Mouse (Mus musculus) heart, adult 9 months (tissue): ENCODE data around the gene Abcg8.

Experiments
- DNase-seq, 2 experiments: peaks; one replicate each; pipeline ENCODE4 v3.0.0; 2022; ENCODE audit warnings: low spot score in 2 of 2

Abcg8 gene

GRCm38 (mm10) chr17:84675951-84676366 is at the start of gene Abcg8:
TSS of gene Abcg8 (plus strand) at chr17:84676302.
- peak in 1 of 2 experiments; percentile 4 for DNase-seq

GRCm38 (mm10) chr17:84626857-84627305 is 49.2 kb upstream of the Abcg8 start:
- DNase-seq, result no peak

DNA sequence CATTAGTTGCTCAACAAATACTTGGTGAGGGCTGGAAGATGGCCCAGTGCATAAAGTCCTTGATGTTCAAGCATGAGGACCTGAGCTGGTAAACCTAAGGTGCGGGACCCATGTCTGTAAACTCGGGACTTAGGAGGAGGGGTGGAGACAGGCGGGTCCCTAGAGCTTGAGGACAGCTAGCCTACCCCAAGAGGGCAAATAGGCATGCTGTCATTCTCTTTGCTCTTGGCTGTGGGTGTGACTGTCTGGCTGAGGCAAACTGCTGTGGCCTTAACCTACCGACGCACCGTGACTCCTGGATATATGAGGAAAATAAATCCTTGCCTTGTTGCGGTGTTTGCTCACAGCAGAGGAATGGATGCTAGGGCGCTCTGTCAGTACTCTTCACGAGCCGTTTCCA is 48.4 kb upstream of the Abcg8 start:
- no peak for DNase-seq

GRCm38 (mm10) chr17:84628611-84629010 is 47.5 kb upstream of the Abcg8 start:
- DNase-seq, result no peak

DNA sequence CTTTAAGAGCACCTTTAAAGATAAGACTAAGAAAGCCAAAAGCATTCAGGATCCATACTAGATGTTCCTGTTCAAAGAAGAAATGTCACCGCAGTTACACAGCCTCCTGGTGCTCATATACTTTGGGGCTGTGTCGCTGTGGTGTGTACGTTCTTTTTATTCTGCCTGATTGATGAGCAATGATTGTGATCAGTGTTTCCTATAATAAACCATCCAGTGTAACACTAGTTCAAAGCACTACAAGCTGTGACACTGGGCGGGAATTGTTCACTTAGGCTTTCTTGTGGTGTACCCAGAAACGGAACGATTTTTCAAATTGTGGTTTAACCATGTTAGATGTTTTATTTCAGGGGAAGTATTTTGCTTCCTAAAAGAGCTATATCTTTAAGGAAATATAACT is 44.3 kb upstream of the Abcg8 start:
- DNase-seq, result no peak

- no peak for DNase-seq
Observed at GRCm38 (mm10) chr17:84633443-84633842, 42.7 kb upstream of the Abcg8 start.

DNA sequence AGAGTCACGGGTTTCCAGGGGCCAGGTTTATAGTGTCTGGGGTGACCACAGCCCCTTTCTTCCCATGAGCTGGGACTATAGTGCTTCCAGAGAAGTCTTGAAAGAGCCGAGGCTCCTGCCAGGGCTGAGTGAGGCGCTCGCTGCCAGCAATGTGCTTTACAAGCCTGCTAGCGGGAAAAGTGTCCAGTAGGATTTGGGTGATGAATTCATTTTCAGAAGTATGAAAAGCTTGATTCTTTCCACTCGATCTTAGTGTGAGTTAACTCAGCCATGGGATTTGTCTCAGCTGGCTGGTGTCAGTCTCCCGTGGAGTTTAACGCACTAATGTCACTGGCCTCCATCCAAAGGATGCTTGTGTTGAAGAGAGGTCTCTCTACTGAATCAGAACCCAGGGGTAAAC is 39.8 kb upstream of the Abcg8 start:
- no peak for DNase-seq

DNA sequence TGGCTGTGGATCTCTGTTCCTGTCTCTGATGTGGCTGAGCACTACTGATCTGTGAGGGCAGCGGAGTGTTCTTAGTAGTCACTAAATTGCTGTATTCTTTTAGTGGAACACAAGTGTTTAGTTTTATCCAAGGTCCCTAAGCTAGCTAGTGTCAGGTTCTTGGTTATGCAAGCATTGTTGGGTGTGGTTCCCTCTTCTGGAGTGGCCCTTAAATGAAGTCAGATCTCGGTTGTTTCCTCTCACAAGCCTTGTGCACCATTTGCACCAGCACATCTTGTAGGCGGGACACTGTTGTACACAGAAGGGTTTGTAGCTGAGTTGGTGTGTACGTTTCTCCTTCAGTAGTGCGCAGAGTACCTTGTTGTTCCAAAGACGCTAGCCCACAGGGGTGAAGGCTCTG is 38.1 kb upstream of the Abcg8 start:
- no peak for DNase-seq

GRCm38 (mm10) chr17:84639796-84640378 is 36.2 kb upstream of the Abcg8 start:
- peak in 1 of 2 experiments; percentile 15 for DNase-seq

DNA sequence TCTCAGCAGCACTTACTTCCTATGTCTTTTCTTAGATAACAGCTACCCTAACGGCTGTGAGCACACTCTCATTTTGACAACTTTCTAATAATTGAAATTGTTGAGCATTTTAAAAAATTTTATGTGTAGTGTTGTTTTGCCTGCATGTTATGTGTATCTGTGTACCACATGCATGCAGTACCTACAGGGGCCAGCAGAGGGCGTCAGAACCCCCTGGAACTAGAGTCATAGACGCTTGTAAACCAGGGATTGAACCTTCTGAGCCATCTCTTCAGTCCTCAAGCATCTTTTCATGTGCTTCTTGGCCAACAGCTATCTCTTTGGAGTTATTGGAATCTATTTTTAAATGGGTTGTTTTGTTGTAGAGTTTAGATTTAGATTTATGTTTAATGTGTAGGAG is 34.2 kb upstream of the Abcg8 start:
- DNase-seq, result no peak

- DNase-seq, result no peak
Observed at GRCm38 (mm10) chr17:84642324-84642723, 33.8 kb upstream of the Abcg8 start.

- DNase-seq, result no peak
Observed at GRCm38 (mm10) chr17:84644292-84645050, 31.6 kb upstream of the Abcg8 start.

DNA sequence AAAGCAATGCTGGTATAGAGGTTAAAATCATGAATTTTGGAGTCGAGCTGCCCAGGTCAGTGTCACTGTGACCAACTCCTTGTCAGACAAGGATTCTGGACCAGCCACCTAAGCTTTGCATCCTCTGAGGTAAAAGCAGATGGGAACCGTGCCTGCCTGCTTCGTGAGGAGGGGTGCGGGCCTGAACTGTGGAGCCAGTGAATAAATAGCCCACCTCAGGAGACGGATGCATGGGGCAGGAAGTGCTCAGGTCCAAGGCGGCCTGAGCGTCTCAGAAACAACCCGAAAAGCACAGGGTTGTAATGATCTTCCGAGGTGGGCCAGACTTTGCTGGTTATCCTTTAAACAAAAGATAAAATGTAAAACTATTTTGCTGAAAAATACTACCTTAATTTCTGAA is 31.0 kb upstream of the Abcg8 start:
- no peak for DNase-seq

DNA sequence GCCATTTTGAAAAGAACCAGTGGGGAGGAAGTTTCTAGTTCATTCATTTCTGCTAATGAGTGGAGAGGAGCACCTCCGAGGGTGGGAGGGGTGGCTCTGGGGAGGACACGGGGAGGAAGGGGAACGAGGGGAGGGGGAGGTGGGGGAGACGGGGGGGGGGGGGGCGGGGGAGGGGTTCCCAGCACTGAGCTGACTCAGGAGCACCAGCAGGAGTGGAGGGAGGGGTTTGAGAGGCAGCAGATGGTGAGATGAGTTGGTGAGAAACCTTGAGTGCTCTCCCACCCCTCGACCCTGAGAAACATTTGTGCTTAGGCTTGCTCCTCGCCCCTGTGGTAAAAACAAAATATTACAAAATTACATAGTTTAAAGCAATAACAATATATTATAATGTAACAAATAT is 30.2 kb upstream of the Abcg8 start:
- DNase-seq, result no peak

- no peak for DNase-seq
Observed at GRCm38 (mm10) chr17:84646477-84646876, 29.6 kb upstream of the Abcg8 start.

GRCm38 (mm10) chr17:84647630-84648029 is 28.5 kb upstream of the Abcg8 start:
- no peak for DNase-seq

GRCm38 (mm10) chr17:84650302-84651017 is 25.6 kb upstream of the Abcg8 start:
- DNase-seq, result no peak

DNA sequence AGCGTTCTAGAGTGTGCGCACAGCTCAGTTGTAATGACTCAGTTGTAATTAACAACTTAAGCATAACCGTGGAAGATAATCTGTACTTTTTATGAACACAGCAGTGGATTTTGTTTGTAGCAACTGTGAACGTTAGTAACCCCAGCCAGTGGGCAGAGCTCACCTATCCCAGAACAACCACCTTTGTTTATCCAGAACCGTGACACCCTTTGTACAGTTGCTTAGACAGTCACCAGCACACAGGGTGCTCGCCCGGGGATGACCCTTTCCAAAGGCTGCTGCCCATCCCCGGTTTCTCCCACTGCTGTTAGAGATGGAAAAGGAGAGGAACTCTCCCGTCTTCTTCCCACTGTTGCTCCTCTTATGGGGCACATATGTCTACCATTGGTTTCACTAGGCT is 22.6 kb upstream of the Abcg8 start:
- DNase-seq, result no peak

- no peak for DNase-seq
Observed at GRCm38 (mm10) chr17:84656205-84656604, 19.9 kb upstream of the Abcg8 start.

DNA sequence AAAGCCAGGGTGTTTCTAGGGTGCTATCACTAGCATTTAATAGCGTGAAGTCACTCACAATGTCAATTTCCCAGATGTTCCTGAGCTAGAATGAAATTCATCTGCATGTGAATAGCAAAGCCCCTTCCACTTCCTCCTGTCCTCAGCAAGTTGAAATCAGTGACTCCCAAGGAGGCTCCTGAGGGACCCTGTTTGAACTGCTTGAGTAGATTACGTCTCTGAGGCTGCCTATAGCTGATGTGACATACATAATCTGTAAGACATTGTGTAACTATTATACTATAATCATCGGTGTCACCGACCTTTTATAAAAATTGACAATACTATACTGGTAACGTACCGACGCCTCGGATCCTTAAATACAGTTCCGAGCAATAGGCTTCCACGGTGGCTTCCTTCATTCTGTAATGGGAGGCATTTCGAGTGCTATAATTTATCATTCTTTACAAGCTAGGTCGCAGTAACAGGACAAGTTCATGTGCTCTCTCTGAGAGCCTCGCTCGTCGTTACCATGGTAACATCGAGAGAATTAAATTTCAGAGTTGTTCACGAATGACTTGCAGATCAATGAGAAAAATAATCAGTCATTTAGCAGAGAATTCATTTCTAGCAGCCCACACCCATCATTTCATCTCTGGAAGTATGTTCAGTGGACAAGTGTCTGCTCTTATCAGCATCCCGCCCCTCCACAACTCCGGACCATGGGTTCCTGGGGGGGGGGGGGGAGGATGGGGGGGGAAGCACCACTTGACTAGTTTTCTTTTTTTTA is 19.3 kb upstream of the Abcg8 start:
- no peak for DNase-seq

GRCm38 (mm10) chr17:84657422-84657732 is 18.7 kb upstream of the Abcg8 start:
- no peak for DNase-seq

DNA sequence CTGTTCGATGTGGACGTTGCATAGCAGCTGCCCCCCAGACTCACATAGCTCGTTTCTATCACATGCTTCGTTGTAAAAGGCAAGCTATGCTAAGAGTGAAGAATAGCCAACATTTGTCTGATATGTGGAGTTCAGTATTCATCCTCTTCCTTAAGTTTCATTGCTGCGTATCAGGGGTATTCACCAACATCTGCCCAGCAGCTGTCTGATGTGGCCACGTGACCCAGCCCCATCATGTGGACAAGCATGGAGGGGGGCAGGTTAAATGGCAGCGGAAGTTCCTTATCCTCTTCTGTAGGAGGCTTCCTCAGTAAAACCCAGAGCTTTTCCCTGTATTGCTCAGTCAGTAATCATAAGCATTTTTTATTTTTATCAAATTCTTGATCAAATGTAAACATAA is 18.3 kb upstream of the Abcg8 start:
- DNase-seq, result no peak
